Mouse (Mus musculus) cortical plate, adult 2 months (tissue): ENCODE measurements at regions not wholly inside any gene's neighbourhood (a gene's known extent, or its start where the extent isn't known, plus 50 kb on each side); places are given as distances from the start of the nearest gene placed in this dataset.

ENCODE experiments used
- CTCF ChIP-seq: fragments of 200-500 bp; IDR thresholded peaks from 2 replicates; pipeline ENCODE4 v1.5.1; 2011; ENCODE audit warnings: mild to moderate bottlenecking, control low read depth, low read length; ENCODE audit not compliant: insufficient read depth; ENCODE audit errors: extremely low read depth
- POLR2A ChIP-seq: fragments of 200-500 bp; IDR thresholded peaks from 2 replicates; pipeline ENCODE4 v1.6.1; 2011; ENCODE audit warnings: mild to moderate bottlenecking, low read length, control low read depth; ENCODE audit not compliant: insufficient read depth; ENCODE audit errors: extremely low read depth

DNA sequence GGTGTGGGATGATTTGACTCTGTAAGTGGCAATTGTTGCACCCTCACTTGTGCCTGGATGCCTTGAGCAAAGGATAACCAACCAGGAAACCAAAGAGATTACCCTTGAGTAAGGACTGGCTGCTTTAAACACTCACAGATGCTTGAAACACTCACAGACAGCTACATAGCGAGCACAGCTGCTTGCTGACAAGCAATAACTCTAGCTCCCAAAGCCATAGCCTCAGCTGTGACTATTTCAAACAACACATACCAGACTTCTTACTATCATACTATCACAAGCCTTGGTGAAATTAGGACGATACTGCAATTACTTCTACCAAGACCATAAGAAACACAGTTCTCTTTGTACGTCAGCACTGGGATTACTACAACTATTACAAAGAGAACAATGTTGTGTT is 163.9 kb upstream of the Arrdc3 start:
- TF ChIP-seq POLR2A (no peak), CTCF (no peak)
